Mouse (Mus musculus) spleen, postnatal 10 days (tissue): ENCODE measurements around the gene Fbxo46.

Source experiments
- DNase-seq, 2 experiments: peaks; one replicate each; pipeline ENCODE4 v3.0.0; 2021 to 2022; ENCODE audit warnings: low spot score in 2 of 2

Fbxo46 gene

DNA sequence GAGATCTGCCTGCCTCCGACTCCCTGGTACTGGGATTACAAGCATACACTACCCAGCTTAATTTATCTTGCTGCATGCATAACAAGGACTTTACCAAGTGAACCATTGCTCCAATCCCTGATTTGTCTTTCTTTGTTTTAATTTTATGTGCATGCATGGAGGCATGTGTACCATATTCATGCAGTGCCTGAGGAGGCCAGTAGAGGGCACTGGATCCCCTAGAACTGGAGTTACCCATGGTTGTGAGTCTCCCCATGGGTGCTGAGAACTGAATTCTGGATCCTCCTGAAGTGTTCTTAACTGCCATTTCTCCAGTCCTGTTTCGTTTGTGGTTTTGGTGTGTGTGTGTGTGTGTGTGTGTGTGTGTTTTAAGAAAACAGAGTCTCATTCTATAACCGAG is 47.3 kb downstream of the Fbxo46 start:
- DNase-seq, result no peak

DNA sequence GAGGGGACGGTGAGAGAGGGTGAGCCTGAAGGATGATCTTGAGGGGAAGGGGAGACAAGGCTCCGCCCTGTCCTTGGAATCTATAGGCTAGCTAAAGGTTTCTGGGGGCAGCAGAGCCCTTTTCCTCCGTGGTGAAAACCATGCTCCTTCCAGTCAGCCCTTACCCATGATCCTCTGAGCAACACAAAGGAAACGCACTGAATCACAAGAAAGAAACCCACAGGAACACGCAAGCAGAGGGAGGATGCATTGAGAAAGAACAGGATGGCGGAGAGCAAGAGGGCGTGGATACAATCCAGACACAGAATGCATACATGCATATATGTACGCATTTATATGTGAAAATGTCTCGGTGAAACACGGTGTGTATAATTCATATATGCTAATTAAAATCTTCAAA is 49.8 kb downstream of the Fbxo46 start:
- no peak for DNase-seq

DNA sequence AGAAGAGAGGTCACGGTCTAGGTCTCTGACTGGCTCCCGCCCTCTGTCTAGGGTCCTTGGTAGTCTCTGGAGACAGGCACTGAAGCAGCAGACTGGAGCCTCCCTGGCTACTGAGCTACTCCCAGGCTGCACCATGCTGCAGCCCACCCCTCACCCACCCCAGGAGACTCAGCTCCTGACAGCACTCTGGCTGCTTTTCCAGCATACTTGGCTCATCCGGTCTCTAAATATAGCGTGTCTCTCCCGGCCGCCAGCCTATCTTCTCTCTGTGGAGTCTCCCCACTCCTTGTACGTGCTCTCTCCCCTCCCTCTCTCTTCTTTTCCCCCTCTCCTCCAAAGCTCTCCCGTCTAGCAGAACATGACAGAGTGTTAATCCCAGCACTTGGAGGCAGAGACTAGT is 50.5 kb downstream of the Fbxo46 start:
- no peak for DNase-seq

DNA sequence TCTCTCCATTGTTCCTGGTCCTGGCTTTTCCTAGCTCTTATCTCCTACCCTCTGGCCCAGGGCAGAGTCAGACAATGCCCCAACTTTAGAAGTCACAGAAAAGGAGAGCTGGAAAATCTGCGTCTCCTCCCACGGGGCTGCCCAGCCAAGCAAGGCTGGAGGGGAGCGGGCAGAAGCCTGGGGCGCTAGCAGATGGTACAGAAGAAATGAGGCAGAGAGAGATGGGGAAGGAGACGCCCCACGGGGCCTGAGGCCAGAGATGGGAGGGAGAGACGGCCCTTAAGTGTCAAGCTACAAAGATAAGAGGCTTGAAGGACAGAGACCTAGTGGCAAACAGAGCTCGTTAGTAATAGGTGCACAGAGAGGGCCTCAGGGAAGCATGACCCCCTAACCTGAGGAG is 52.2 kb downstream of the Fbxo46 start:
- no peak for DNase-seq

DNA sequence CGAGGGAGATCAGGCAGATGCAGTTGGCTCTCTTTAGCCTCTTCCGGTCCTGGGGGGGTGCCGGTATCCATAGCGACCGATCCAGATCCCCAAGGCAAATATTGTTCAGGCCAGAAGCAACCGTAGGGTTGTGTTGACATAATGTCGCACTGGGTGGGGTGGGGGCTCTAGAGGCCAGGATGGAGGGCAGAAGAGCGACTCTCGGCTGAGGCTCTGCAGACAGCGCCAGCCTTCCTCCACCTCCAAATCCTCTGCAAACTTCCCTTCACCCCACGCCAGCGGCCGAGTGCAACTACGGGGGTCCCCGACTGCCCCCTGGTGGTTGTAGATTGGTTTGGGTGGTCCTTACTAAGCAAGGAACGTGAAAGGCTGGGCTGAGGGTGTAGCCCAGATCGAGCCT is 53.2 kb downstream of the Fbxo46 start:
- peak; percentile 57 to 86 for DNase-seq

DNA sequence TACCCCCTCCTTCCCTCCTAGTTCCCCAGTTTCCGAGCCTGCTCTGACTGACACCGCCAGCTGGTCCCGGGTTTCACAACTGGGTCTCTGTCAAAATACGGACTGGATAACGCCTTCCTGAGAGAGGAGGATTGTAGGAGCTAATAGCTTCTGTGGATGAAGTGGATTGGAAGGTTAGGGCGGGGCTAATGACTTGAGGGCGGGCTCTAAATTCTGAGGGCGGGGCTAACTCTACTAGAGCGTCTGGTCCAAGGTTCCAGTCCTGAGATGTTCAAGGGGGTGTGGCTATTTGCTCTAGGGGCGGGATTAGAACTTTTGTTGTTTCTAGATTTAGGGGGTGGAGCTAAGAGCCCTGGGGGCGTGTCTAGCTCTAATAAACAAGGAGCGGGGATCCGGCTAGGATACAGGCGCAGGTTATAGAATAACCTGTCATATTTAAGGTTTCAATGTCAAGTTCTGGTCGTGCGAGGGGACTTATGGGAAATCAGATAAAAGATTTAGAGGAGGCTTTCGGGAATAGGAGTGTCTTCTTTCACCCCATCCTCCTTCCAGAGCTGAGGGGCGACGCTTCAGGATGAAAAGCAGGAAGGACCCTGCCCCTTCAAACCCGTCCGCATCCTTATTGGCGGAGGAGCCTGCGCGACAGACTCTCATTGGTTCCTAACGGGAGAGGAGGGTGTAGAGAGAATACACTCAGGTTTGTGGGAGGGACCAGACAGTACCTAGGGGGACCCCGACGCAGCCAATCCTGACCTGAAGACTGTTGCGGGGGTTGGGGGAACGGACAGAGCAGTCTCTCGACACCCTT is 56.3 kb downstream of the Fbxo46 start, which contains the start of gene Eml2:
Eml2 (plus strand) TSS at position 714 of the 808 bp plus-strand sequence.
- DNase-seq, result peak in 1 of 2 experiments; percentile 42

DNA sequence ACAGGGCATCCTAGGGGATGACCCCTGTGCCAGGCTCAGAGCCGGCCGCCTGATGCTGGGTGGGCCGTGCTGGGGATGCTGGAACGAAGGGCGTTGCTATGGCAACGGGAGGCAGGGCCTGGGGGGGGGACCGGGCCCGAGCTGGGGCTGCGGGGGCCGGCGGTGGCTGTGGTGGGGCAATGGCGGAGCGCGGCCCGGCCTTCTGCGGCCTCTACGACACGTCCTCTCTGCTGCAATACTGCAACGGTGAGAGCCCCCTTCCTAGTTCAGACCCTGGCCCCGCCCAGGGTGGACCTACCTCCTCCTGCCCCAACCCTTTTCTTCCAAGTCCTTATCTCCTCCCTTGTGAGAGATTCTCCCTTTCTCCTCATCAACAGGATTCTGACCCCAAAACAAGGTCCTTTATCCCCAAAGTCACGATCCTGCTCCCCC is 56.9 kb downstream of the Fbxo46 start:
- DNase-seq, result no peak

DNA sequence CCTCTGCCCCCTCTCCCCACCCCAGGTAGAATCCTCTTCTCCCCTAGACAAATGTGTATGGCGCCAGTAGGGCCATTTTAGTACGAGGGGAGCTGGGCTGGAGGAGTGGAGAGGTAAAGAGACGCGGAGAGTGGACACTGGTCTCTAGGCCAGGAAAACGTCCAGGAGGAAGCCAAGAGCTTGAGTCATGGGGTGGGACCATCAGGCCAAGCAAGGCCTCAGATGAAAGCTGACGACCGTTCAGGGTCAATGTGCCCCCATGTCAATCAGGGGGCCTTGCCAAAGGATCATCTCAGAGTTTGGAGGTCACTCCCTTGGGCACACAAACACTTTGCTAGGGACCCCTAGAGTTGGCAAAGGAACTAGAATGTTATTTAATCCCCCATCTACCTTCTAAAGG is 57.6 kb downstream of the Fbxo46 start:
- DNase-seq, result no peak

DNA sequence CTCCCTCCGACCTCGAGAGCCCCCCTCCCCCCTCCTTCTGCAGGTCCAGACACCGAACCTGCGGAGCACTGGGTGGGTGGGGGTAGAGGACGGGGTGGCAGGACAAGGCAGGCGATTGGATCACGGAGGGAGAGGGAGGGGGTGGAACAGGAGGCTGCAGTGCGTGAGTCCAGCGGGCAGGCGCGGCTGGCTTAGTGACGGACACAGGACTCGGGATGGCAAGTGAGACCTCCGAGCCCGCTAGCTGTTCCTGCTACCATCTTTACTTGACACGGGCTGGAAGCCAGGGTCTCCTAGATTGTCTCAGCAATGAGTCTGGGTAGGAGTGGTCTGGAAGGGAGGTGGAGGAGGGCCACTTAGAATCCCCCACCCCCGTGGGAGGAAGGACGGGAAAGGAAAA is 58.4 kb downstream of the Fbxo46 start:
- no peak for DNase-seq

DNA sequence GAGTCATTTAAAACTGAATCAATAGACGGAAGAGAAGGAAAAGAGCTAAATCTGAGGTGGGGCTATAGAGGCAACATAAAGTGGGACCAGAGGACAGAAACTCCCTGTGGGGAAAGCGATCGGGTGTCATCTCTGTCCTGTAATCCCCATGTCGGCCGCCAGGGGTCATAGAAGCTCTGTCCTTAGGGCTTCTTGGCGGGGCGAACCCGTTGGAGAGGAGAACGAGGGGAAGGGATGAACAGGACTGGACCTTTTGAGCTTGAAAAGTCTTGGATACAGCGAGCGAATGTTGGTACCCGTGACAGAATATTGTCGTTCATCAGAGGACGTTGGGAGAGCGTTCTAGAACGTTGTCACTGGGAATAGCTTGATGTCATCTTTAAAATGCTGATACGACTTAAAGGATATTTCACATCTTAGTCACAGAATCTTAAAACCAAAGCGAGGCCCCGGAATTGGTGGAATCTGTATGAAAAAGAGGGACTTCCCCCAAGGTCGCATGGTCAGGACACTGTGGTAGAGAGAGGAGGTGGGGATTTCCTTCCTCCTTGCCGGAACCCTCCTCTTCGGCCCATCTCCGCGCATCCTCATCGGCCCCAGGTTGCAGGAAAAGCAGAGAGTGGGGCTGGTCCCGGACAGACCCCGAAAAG is 58.9 kb downstream of the Fbxo46 start:
- peak; percentile 78 to 88 for DNase-seq

DNA sequence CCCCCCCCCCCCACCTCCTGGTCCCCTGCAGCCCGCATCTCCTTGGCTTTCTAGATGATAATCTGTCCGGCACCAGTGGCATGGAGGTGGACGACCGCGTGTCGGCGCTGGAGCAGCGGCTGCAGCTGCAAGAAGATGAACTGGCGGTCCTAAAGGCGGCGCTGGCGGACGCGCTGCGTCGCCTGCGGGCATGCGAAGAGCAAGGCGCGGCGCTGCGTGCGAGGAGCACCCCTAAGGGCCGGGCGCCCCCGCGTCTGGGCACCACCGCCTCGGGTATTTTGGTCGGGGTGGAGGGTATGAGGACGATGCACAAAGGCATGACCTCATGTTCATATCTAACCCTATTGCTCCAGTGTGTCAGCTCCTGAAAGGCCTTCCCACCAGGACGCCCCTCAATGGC is 59.5 kb downstream of the Fbxo46 start:
- DNase-seq, result peak; percentile 25 to 77

DNA sequence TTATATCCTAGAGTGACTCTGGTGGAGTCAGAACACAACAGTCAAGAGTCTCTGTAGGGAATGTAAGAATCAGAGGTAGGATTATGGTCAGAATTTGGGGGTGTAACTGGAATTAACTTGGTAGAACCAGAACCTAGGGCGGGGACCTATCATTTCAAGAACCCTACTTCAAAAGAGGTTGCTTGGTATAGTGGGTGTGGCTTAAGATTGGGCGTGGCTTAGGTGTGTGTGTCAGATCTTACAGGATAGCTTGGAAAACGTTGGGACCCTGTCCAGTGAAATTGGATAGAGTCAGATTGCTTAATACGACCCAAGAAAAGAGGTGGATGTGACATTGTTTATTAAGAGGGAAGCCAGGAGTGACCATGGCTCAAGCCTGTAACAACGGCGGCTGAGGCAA is 60.3 kb downstream of the Fbxo46 start:
- no peak for DNase-seq

DNA sequence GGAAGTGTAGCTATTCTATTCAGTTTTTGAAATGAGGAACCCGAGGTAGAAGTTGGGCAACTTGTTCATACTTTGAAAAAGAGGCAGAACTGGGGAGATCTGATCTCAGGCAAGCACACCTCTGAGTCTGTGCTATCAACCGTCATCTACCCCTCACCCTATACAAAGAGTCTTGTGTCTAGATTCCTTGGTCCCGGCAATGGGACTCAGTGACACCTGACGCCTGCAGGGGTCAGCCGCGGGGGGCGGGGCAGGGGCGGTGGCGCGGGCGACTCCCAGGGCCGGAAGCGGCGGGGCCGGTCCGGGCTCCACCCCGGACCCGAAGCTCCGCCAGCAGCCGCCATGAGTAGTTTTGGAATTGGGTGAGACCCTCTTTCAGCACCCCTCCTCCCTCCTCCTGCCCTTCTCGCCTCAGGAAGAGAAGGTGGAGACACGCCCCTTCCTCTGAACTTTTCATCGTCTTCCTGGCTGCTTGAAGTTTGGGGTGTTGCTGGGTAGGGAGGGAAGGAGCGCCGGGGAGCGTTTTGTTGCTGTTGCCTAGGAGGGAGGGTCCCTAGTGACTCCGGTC is 61.3 kb downstream of the Fbxo46 start:
- peak in 1 of 2 experiments; percentile 48 for DNase-seq

DNA sequence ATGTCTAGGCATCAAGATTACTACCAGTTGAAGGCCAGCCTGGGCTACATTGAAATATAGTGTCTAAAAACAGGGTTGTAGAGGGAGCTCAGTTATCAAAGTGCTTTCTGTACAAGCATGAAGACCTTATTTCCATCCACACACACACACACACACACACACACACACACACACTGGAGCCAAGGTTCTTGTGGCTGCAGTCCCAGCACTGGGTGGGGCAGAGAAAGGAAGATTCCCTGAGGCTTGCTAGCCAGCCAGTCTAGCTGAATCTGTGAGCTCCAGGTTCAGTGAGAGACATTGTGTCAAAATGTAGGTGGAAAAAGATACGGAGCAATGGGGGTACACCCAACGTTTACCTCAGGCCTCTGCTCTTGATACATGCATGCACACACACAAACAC is 64.6 kb downstream of the Fbxo46 start:
- DNase-seq, result no peak

DNA sequence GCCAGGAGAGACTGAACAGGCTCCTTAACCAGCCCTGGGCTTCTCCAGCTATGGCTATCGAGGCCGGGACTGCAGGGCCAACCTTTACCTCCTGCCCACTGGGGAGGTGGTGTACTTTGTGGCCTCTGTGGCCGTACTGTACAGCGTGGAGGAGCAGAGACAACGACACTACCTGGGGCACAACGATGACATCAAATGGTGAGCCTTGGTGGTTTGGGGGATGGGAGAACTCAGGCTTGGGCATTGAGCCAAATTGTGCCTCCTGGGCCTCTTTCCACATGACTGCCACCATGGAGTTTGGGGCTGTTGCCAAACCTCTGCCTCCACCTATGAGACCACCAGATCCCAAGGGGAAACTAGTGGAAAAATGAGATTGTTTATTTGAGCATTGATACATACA is 65.1 kb downstream of the Fbxo46 start:
- no peak for DNase-seq
